Mouse (Mus musculus) ES-E14 (cell line): ENCODE data around the gene Pax5.

ENCODE experiments used
- CHD2 ChIP-seq: IDR thresholded peaks from 2 replicates; pipeline ENCODE4 v1.6.1; 2014; ENCODE audit warnings: mild to moderate bottlenecking, low read depth, low read length, inconsistent platforms
- HCFC1 ChIP-seq: IDR thresholded peaks from 2 replicates; pipeline ENCODE4 v1.6.1; 2012; ENCODE audit warnings: low read length, inconsistent platforms, borderline replicate concordance; ENCODE audit not compliant: insufficient read depth
- ZC3H11A ChIP-seq: IDR thresholded peaks from 2 replicates; pipeline ENCODE4 v1.6.1; 2012; ENCODE audit warnings: low read depth, mild to moderate bottlenecking, inconsistent platforms, low read length, borderline replicate concordance
- ZNF384 ChIP-seq: IDR thresholded peaks from 2 replicates; pipeline ENCODE4 v1.6.1; 2012; ENCODE audit warnings: low read depth, low read length, inconsistent platforms

DNA sequence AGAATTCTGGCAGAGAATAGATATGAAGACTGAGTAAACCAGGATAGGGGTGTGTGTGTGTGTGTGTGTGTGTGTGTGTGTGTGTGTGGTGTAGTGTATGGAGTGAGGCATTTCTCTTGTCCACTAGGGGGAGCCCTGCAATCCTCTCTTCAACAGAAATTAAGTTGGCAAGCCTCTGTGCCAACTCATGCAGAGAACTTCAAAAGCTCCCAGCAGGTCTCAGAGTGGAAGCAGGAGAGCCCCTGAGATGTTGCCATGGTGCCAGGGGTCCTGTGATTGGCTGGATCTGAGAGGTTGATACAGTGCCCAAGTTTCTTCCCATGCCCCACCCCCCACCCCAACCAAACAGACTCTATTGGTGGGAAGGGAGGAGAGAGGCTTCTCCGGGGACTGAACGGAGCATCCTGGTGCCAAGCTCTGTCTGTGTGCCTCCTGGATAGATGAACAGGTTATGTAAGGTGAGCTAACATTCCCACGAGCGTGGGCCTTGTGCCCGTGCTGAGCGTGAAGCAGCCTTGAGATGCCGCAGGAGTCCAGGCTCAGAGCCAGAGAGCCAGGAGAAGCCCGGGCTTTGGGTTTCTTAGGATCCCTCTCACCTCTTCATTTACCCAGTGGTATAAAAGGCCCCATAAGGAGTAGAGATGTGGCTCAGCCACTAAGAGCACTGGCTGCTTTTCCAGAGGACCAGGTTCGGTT, 153.6 kb downstream of the Pax5 start:
- TF ChIP-seq ZNF384, result no peak
- TF ChIP-seq ZC3H11A, result no peak
- no peak for TF ChIP-seq CHD2
- no peak for TF ChIP-seq HCFC1
